Mouse (Mus musculus) lung, embryonic 16.5 days (tissue): ENCODE data around the gene Ncbp3. TPM values are rescaled to one million over a fixed set of nuclear protein-coding genes. Genes with fewer than 3 reads are reported as not detected.

Experiments
- ATAC-seq: fragments of 200-750 bp; cut with Nextera tagmentation; 2 replicates; pipeline ENCODE4 v1.8.0; 2017; ENCODE audit warnings: low read depth, mild to moderate bottlenecking, moderate library complexity
- H3K27ac ChIP-seq: fragments of 300-500 bp; sonication (generic); 2 replicates; pipeline ENCODE4 v1.5.1; 2014; ENCODE audit warnings: mild to moderate bottlenecking, control low read depth, low read length
- H3K27me3 ChIP-seq: fragments of 300-500 bp; sonication (generic); 2 replicates; pipeline ENCODE4 v1.6.1; 2014; ENCODE audit warnings: low read depth, low read length, mixed read lengths; ENCODE audit not compliant: control insufficient read depth, insufficient read depth
- H3K36me3 ChIP-seq: fragments of 300-500 bp; sonication (generic); 2 replicates; pipeline ENCODE4 v1.6.1; 2014; ENCODE audit warnings: low read length; ENCODE audit not compliant: control insufficient read depth, insufficient read depth
- H3K4me1 ChIP-seq: fragments of 300-500 bp; sonication (generic); replicated peaks from 2 replicates; pipeline ENCODE4 v1.6.1; 2014; ENCODE audit warnings: low read length, mixed read lengths; ENCODE audit not compliant: control insufficient read depth, insufficient read depth
- H3K4me2 ChIP-seq: fragments of 300-500 bp; sonication (generic); 2 replicates; pipeline ENCODE4 v1.6.1; 2014; ENCODE audit warnings: low read depth, low read length, control low read depth
- H3K4me3 ChIP-seq: fragments of 300-500 bp; sonication (generic); 2 replicates; pipeline ENCODE4 v1.5.1; 2014; ENCODE audit warnings: mild to moderate bottlenecking, low read length, control low read depth
- H3K9ac ChIP-seq: fragments of 300-500 bp; sonication (generic); 2 replicates; pipeline ENCODE4 v1.6.1; 2014; ENCODE audit warnings: low read length, control low read depth
- H3K9me3 ChIP-seq: fragments of 300-500 bp; sonication (generic); 2 replicates; pipeline ENCODE4 v1.6.1; 2016; ENCODE audit warnings: low read length; ENCODE audit not compliant: control insufficient read depth
- WGBS: fragments of 180-500 bp; shearing (Covaris S2); extraction: QIAGEN DNeasy Blood & Tissue Kit; methylation state at CpG from one replicate; pipeline ENCODE4 v1.1.7; 2014; 5-methylcytosine and 5-hydroxymethylcytosine counted together
- polyA plus RNA-seq: library from polyadenylated mRNA; unstranded; fragments of >200 nt; fragmentation: Nextera tagmentation; extraction: Ambion mirVana; gene quantifications from 2 replicates; pipeline ENCODE4 v1.2.1, GENCODE M21; 2015

The Ncbp3 gene
- polyA plus RNA-seq, 1 experiment from 2014 or later, result 11.7 TPM

- no peak overlapping the region for H3K4me2 ChIP-seq
- no peaks in the 10 kb centered on the region for H3K36me3 ChIP-seq
- H3K9me3 ChIP-seq, result no peaks in the 10 kb centered on the region
- no peak overlapping the region for H3K9ac ChIP-seq
- H3K27ac ChIP-seq, result no peak overlapping the region
- H3K27me3 ChIP-seq, result no peaks in the 10 kb centered on the region
- ATAC-seq, result no peak
- H3K4me3 ChIP-seq, result no peak overlapping the region
- no peaks in the 10 kb centered on the region for H3K4me1 ChIP-seq
- WGBS, result 60% methylated on average over 5 of the region's 5 CpGs
These were observed 60.8 kb downstream of the Ncbp3 start for GRCm38 (mm10) chr11:73108195-73108897.

GRCm38 (mm10) chr11:73108898-73109625 is 61.5 kb downstream of the Ncbp3 start:
- Histone ChIP-seq H3K4me1 (no peaks in the 10 kb centered on the region), H3K4me2 (no peak overlapping the region), H3K27ac (no peak overlapping the region), H3K9ac (no peak overlapping the region), H3K4me3 (no peak overlapping the region), H3K36me3 (no peaks in the 10 kb centered on the region), H3K9me3 (no peaks in the 10 kb centered on the region), H3K27me3 (no peaks in the 10 kb centered on the region)
- ATAC-seq, result no peak
- 67% methylated on average over 14 of the region's 14 CpGs for WGBS

GRCm38 (mm10) chr11:73109941-73110340 is 62.4 kb downstream of the Ncbp3 start:
- Histone ChIP-seq H3K4me3 (no peak overlapping the region), H3K27me3 (no peaks in the 10 kb centered on the region), H3K9ac (no peak overlapping the region), H3K27ac (no peak overlapping the region), H3K4me2 (no peak overlapping the region), H3K36me3 (no peaks in the 10 kb centered on the region), H3K4me1 (no peaks in the 10 kb centered on the region), H3K9me3 (no peaks in the 10 kb centered on the region)
- 84% methylated on average over 3 of the region's 3 CpGs for WGBS
- ATAC-seq, result no peak

GRCm38 (mm10) chr11:73111414-73111813 is 63.8 kb downstream of the Ncbp3 start:
- Histone ChIP-seq H3K36me3 (no peaks in the 10 kb centered on the region), H3K9me3 (no peaks in the 10 kb centered on the region), H3K4me2 (no peak overlapping the region), H3K27me3 (no peaks in the 10 kb centered on the region), H3K9ac (no peak overlapping the region), H3K27ac (no peak overlapping the region), H3K4me1 (no peaks in the 10 kb centered on the region), H3K4me3 (no peak overlapping the region)
- no peak for ATAC-seq
- WGBS, result 63% methylated on average over 6 of the region's 6 CpGs

- H3K27ac ChIP-seq, result no peak overlapping the region
- no peak for ATAC-seq
- H3K27me3 ChIP-seq, result no peaks in the 10 kb centered on the region
- no peak overlapping the region for H3K4me3 ChIP-seq
- no peak overlapping the region for H3K4me2 ChIP-seq
- H3K9me3 ChIP-seq, result no peaks in the 10 kb centered on the region
- no peaks in the 10 kb centered on the region; the same call in 1 of the 2 replicates for H3K36me3 ChIP-seq
- no peaks in the 10 kb centered on the region for H3K4me1 ChIP-seq
- no peak overlapping the region for H3K9ac ChIP-seq
- WGBS, result 86% methylated on average over 6 of the region's 6 CpGs
These were observed 78.9 kb downstream of the Ncbp3 start for GRCm38 (mm10) chr11:73126495-73126894.

GRCm38 (mm10) chr11:73131020-73131419 is 83.4 kb downstream of the Ncbp3 start:
- no peak overlapping the region for H3K4me2 ChIP-seq
- 70% methylated on average over 7 of the region's 7 CpGs for WGBS
- no peak overlapping the region for H3K27ac ChIP-seq
- H3K36me3 ChIP-seq, result no peaks in the 10 kb centered on the region
- ATAC-seq, result no peak
- no peaks in the 10 kb centered on the region for H3K27me3 ChIP-seq
- no peaks in the 10 kb centered on the region for H3K9me3 ChIP-seq
- no peak overlapping the region for H3K4me3 ChIP-seq
- no peak overlapping the region for H3K9ac ChIP-seq
- peaks cover 16% of the 10 kb centered on the region for H3K4me1 ChIP-seq

DNA sequence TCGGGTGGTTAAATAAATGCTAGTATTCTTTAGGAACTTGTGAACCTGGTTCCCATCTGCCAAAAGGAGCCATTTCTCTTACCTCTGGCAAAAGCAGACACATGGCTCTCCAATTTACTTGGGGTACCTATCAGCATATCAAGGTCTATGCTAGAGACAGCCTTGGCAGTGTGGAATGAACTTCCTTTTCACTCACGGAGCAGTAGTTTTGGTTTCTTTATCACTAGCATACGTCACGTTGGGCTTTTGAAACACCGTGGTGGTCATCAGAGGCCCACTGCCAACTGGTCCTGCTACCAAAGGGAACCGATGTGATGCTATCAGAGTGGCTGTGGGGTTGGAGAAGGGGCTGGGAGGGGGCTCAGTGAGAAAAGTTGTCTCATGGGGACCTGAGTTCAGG is 85.4 kb downstream of the Ncbp3 start:
- no peaks in the 10 kb centered on the region for H3K9me3 ChIP-seq
- WGBS, result 88% methylated on average over 6 of the region's 6 CpGs
- no peak overlapping the region for H3K9ac ChIP-seq

GRCm38 (mm10) chr11:73134222-73134621 is 86.6 kb downstream of the Ncbp3 start:
- no peaks in the 10 kb centered on the region for H3K36me3 ChIP-seq
- no peak overlapping the region for H3K4me3 ChIP-seq
- H3K27me3 ChIP-seq, result no peaks in the 10 kb centered on the region
- ATAC-seq, result no peak
- WGBS, result 83% methylated on average over 5 of the region's 5 CpGs
- H3K9ac ChIP-seq, result peak overlapping the region; percentile 17; the same call in 1 of the 2 replicates
- H3K9me3 ChIP-seq, result no peaks in the 10 kb centered on the region
- peaks cover 32% of the 10 kb centered on the region for H3K4me1 ChIP-seq
- peak overlapping the region; percentile 34 for H3K4me2 ChIP-seq
- H3K27ac ChIP-seq, result no peak overlapping the region

More for the DNA sequence above, 85.4 kb downstream of the Ncbp3 start:
- ATAC-seq, result no peak
- H3K4me1 ChIP-seq, result peaks cover 26% of the 10 kb centered on the region
- no peak overlapping the region for H3K4me2 ChIP-seq
- H3K27me3 ChIP-seq, result no peaks in the 10 kb centered on the region
- no peaks in the 10 kb centered on the region for H3K36me3 ChIP-seq
- no peak overlapping the region for H3K27ac ChIP-seq
- H3K4me3 ChIP-seq, result no peak overlapping the region

DNA sequence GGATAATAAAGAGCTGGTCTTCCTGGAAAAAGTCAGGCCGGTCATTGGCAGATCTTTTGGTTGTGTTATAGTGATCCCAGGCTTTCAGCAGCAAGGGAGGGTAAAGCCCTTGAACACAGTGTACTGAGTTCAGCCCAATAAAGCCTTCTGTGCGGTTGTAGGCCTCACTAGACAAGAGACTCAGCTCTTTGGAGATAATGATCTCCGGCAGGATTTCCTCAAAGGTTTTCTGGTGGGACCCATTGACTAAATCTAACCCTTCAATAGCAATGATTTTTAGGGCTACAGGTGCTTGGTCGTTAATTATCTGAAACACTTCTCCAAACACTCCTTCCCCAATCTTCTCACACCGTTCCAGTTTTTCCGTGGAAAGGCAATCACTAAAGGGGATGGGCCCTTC is 89.0 kb downstream of the Ncbp3 start:
- no peak for ATAC-seq
- peaks cover 32% of the 10 kb centered on the region for H3K4me1 ChIP-seq
- no peaks in the 10 kb centered on the region for H3K27me3 ChIP-seq
- H3K4me2 ChIP-seq, result peak overlapping the region; percentile 80
- peak overlapping the region; percentile 84 for H3K9ac ChIP-seq
- no peak overlapping the region for H3K27ac ChIP-seq
- WGBS, result 59% methylated on average over 6 of the region's 6 CpGs
- no peaks in the 10 kb centered on the region for H3K36me3 ChIP-seq
- H3K9me3 ChIP-seq, result no peaks in the 10 kb centered on the region
- H3K4me3 ChIP-seq, result peak overlapping the region; percentile 95
